Mouse (Mus musculus): Measurements from ENCODE around the gene Atp8b5.

GRCm38 (mm10) chr4:43287305-43287704 is 20.3 kb downstream of the Atp8b5 start:
- TF ChIP-seq CTCF (IDR thresholded peaks at IDR 0.05) (no peak), EP300 (IDR thresholded peaks at IDR 0.05) (no peak)
